Mouse (Mus musculus) T-helper 2 cell (primary cell): ENCODE results near the gene Rps6kb2.

Source experiments
- in situ Hi-C: fragments of 300-600 bp; cut with MboI, MseI; formaldehyde crosslinking; loops from one replicate; pipeline ENCODE4 v1.15.1; 2025; ENCODE audit warnings: high pct_unique_total_duplicates

The Rps6kb2 gene

GRCm38 (mm10) chr19:4162646-4163542 is at the start of gene Rps6kb2:
Gene Rps6kb2 (minus strand): TSS chr19:4163354.
- in situ Hi-C loops, result loop anchor here (5.0 kb wide), 1 partner anchor 51 kb away; no protein-coding TSS in a partner anchor

- in situ Hi-C loops, result no loop called here
These were observed 48.9 kb upstream of the Rps6kb2 start for GRCm38 (mm10) chr19:4211891-4212588.

GRCm38 (mm10) chr19:4208563-4208962 is 45.4 kb upstream of the Rps6kb2 start:
- in situ Hi-C loops, result loop anchor here (5.0 kb wide), 1 partner anchor 39 kb away; no protein-coding TSS in a partner anchor

- in situ Hi-C loops, result loop anchor here (5.0 kb wide), 1 partner anchor 40 kb away; no protein-coding TSS in a partner anchor
These were observed 43.8 kb upstream of the Rps6kb2 start for GRCm38 (mm10) chr19:4206971-4207370.

- in situ Hi-C loops, result loop anchor here (5.0 kb wide), 1 partner anchor 42 kb away; no protein-coding TSS in a partner anchor
These were observed 41.7 kb upstream of the Rps6kb2 start for GRCm38 (mm10) chr19:4204889-4205288.

GRCm38 (mm10) chr19:4203604-4204326 is 40.6 kb upstream of the Rps6kb2 start:
- in situ Hi-C loops, result no loop called here

GRCm38 (mm10) chr19:4203148-4203547 is 40.0 kb upstream of the Rps6kb2 start:
- in situ Hi-C loops, result no loop called here

GRCm38 (mm10) chr19:4202149-4202548 is 39.0 kb upstream of the Rps6kb2 start:
- in situ Hi-C loops, result no loop called here

- in situ Hi-C loops, result no loop called here
These were observed 38.2 kb upstream of the Rps6kb2 start, which contains the start of gene Rad9a for GRCm38 (mm10) chr19:4201291-4201909. Gene Rad9a (minus strand): TSS chr19:4201662.

GRCm38 (mm10) chr19:4197180-4197579 is 34.0 kb upstream of the Rps6kb2 start:
- in situ Hi-C loops, result no loop called here

GRCm38 (mm10) chr19:4196548-4196947 is 33.4 kb upstream of the Rps6kb2 start:
- in situ Hi-C loops, result no loop called here

GRCm38 (mm10) chr19:4196048-4196447 is 32.9 kb upstream of the Rps6kb2 start:
- in situ Hi-C loops, result no loop called here

GRCm38 (mm10) chr19:4194776-4195650 is 31.9 kb upstream of the Rps6kb2 start:
- in situ Hi-C loops, result no loop called here

- in situ Hi-C loops, result no loop called here
These were observed 31.0 kb upstream of the Rps6kb2 start for GRCm38 (mm10) chr19:4194021-4194724.

- in situ Hi-C loops, result no loop called here
These were observed 30.0 kb upstream of the Rps6kb2 start for GRCm38 (mm10) chr19:4193129-4193528.

GRCm38 (mm10) chr19:4192251-4192985 is 29.3 kb upstream of the Rps6kb2 start:
- in situ Hi-C loops, result no loop called here

GRCm38 (mm10) chr19:4191528-4192250 is 28.5 kb upstream of the Rps6kb2 start, which contains the start of gene Ppp1ca:
Gene Ppp1ca (plus strand): TSS chr19:4192065.
- in situ Hi-C loops, result no loop called here

GRCm38 (mm10) chr19:4190831-4191334 is 27.7 kb upstream of the Rps6kb2 start, which contains the start of gene Tbc1d10c:
Gene Tbc1d10c (minus strand): TSS chr19:4191284.
- in situ Hi-C loops, result no loop called here
